Mouse (Mus musculus) erythroid progenitor cell, adult 5-6 weeks (primary cell): ENCODE data around the gene Erbb4. TPM values are rescaled to one million over a fixed set of nuclear protein-coding genes. Genes with fewer than 3 reads are reported as not detected.
"Not testable (repeated sequence)": the region's sequence is repeated elsewhere in the genome, so short reads cannot be mapped to it uniquely, and the experiment has no call there.

Experiments
- ATAC-seq: replicated peaks from 2 replicates; pipeline ENCODE4 v1.8.0; 2016; ENCODE audit warnings: moderate number of reproducible peaks, mild to moderate bottlenecking, moderate TSS enrichment, inconsistent platforms; ENCODE audit not compliant: poor library complexity, low FRiP score, severe bottlenecking
- total RNA-seq, 2 experiments: library from RNA; stranded (forward) in 1 of 2; stranded (reverse) in 1 of 2; fragments of 150-400 nt in 1 of 2; fragments of 186-747, 209-891 nt in 1 of 2; gene quantifications; 2 replicates each; pipeline versions ENCODE4 v1.2.3 to v1.2.4; 2015 to 2017; ENCODE audit warnings: low replicate concordance in 2 of 2

Erbb4 gene
- total RNA-seq, 2 experiments from 2014 or later, result not detected

DNA sequence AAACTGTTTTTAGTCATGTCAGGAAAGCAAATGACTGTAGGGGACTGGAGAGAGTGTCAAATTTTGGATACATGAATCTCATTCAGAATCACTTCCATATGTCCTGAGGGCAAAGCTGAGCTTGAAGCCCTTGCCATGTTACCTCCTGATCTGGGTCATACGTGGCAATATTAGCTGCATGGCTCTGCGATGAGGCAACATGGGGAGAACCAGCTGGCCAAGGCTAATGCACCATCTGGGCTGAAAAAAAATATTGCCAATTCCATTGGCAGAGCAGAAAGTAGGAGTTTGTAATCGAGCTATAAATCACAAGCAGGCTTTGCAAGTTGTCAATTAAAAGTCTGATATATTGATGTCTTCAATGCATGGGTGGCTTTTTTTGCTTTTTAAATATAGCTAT lies 221.0 kb downstream of the Erbb4 start:
- ATAC-seq, result no peak

DNA sequence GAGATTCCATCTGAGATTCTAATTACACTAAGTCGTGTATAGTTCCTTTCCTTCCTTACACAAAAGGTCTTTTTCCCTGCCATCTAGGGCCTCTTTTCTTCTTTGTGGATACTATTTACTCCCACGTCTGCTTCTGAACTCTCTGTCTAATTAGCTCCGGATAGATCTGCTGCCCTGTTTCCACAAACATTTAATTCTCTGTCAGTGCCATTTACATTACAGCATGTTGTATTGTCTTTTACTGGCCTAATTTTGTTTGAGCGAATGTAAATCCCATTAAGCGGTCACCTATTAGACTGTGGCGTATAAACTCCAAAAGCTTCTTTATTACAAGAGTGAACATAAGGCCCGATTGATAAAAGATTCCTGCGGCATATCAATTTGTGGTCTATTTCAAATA lies 232.9 kb downstream of the Erbb4 start:
- no peak for ATAC-seq

DNA sequence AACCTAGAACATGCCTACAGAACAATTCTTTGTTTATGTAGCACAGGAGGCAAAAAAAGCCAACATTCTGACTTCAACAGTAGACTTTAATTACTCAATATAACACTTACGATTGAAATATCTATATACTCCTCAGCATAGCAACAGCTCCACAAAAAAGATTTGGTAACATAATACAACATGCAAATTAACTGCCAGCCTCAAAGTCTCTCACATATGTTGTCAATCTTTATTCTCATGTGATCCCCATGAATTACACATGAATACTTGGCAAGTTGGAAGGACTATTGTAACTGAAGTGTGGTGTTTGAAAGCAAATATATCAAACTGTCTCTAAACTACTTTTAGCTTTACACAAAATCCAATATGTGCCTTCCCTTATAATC lies 234.2 kb downstream of the Erbb4 start:
- no peak for ATAC-seq

DNA sequence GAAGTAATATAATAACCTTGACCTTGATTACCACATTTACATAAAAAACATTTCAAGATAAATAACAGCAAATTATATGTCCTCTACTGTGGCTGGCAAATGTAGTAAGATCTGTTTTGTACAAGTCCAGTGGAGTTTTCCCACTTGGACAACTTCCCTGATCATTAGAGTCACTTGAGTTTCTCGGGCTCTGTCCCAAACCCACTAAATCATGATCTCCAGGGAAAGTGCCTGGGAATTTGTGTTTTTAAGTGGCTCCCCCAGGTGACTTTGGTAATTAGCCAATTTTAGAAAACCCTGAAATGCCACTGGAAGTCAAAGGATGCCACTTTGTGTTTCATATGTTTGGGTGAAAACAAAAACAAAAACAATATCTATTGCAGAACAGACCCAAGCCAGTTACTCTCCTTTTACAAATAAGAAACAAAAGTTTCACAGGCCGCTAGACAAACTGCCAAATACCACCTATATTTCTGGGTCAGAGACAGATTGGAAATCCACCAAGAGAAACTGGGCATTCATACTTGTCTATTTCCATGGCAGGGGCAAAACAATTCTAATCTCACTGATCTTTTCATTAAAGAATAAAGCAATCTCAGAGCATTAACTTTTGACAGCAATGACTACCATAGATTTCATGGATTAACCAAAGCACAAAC lies 234.8 kb downstream of the Erbb4 start:
- ATAC-seq, result no peak

DNA sequence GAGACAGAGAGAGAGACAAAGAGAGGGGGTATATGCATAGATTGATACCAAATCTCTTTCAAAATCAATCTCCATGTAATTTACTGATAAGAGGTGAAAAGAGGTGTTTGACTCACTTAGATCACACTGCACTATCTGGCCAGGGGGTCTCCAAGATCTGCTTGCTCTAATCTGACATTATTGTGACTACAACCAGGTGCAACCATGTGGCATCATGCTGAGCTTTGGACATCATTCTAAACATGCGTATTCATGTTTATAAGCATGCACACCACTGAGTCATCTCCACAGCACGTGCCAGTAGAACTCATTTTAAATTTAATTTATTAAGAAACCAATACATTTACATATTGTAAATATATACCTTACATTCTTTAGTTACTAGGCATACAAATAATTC lies 247.5 kb downstream of the Erbb4 start:
- no peak for ATAC-seq

DNA sequence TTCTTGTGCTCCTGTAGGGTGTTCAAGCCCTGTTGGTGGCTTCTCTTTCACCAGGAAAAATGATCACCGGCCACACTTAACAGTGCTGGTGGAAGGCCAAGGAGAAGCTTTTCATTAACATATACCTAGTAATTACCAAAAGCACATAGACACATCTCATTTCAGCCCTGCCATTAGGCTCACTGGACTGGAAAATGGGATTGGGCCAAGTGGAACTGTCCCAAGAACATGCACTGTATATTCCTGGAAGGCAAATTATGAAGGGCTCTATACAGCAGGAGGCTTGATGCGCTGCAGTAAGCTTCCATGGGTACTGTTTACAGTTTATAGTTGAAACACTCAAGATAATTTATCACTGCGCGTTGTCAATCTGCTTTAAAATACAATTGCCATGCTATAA lies 248.4 kb downstream of the Erbb4 start:
- no peak for ATAC-seq

DNA sequence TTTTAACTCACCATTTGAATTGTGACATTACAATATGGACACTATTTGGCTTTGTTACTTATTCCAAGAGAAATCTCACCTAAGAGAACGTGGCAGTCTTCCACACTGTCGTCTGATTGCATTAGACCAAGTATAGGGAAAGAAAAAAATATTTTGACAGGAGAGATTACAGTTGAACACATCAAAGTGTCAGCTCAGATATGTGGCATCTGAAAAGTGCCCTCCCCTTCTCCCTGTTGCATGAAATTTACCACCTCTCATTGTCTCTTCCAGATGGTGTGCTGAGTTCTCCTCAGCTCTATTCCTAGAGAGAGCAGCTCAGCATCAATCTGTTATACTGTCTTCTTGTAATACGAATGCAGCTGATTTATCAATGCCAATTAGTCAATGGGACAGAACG lies 268.5 kb downstream of the Erbb4 start:
- no peak for ATAC-seq

DNA sequence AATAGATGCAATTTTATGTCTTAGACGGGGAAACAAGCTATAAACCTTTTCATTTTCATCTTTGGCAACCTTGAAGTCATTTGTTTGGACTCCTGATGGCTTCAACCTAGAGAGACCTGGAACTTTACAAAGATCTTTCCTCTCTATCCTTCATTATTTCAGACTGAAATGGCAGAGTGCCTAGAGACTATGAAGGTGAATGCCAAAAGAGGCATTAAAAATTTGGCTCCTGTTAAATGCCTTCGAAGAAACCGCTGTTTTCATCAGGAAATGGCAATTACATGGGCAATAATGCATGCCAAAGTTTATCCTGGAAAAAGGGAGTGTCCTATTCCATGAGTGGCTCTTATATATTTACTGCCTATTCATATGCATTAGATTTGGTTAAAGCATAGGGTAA lies 273.2 kb downstream of the Erbb4 start:
- no peak for ATAC-seq

DNA sequence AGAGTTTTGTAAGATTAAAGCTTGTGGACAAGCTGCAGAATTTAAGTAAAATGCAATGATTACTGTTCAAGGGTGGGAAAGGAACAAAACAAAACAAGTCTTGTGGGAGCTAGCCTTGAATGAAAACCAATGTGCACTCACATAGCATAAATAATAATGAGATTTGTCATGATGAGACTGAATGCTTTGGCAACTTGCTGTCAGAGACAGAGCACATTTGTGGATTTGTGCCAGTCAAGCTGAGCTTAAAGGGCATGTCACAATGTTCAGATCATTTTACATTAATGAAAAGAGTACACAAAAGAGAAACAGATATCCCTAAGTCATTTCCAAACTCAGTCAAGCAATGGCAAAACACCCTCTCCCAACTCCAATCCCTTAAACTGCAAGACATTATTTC lies 275.8 kb downstream of the Erbb4 start:
- ATAC-seq, result no peak

DNA sequence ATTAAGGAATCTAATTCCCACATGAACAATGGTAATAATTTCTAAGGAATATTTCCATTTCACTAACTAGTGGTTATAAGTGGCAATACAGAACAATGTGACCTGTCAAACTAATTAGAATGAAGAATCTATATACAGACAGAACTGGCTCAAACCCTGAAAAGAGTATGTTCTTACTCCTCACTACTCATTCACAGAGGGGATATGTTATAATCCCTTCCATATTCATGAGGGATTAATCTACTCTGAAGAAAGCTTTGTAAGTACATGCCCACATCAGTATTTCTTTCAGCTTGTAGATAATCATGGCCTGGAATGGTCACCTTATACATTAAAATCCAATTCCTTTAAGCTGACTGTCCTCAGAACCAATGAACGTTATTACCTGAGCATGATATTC lies 276.3 kb downstream of the Erbb4 start:
- no peak for ATAC-seq

DNA sequence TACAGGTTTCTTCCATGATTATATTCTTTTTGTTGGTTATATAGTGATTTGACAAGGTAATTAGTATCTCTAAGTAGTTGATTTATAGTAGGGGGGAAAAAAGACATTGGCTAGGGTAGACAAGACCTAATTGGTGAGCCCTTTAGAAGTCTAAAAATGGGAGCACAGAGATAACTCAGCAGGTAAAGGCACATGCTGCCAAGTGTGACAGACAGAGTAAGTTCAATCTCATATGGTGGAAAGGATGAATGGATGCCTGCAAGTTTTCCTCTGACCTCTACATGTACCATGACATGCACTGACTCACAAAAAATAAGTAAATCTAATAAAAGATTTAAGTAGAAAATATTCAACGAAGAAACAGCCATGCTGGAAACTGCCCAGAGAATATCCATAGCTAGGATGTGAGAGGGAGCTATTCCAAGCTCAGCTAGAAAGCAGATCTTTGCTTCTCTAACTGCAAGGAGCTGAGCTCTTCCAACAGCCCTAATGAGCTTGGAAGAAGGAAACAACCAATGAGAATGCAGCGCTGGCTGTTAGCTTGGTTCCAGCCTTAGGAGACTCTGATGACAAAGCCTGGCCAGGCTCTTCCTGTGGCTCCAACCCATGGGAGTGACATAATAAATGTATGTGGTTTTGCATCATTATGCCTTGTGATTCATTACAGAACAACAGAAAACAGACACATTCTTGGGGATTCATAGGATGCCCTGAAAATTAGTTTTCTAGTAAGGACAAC lies 277.2 kb downstream of the Erbb4 start:
- ATAC-seq, result no peak

DNA sequence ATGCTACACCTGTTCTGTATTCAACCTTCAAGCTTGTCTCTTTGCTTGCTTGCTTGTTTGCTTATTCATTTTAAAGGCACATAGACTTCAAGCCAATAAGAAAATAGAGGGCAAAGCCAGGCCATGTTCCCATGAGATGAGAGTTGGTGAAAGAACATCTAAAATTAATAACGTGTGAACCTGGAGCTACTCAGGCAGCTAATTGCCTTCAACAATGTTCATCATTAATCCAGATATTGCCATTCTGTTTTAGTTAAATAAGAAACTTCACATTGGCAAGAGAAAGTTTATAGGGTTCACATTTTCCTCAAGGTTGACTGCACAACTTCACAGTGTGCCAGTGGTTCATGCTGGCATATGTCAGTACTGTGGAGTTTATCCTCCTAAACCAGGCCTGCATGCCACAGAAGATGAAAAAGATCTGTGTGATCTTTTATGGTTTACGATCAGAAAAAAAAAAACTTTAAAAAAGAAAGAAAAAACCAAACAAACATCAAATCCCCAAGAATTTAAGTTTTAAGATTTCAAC lies 284.7 kb downstream of the Erbb4 start:
- ATAC-seq, result no peak

DNA sequence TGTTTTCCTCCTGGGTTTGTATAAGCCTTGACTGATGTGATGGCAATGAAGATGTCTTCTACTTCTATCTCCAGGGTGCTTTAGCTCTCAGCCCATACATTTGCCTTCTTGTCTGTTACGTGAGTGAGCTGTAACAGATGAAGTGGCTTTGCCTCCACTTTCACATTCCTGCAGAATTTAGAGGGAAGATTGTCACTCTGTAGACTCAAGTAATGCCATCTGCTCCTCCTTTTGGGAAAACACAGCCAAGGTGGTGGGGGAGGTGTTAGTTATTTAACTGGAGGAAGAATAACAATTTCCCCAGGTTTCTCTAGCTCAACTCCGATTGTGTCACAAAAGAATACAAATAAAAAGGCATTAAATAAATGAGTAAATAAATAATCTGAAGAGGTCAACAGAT lies 301.1 kb downstream of the Erbb4 start:
- ATAC-seq, result no peak

DNA sequence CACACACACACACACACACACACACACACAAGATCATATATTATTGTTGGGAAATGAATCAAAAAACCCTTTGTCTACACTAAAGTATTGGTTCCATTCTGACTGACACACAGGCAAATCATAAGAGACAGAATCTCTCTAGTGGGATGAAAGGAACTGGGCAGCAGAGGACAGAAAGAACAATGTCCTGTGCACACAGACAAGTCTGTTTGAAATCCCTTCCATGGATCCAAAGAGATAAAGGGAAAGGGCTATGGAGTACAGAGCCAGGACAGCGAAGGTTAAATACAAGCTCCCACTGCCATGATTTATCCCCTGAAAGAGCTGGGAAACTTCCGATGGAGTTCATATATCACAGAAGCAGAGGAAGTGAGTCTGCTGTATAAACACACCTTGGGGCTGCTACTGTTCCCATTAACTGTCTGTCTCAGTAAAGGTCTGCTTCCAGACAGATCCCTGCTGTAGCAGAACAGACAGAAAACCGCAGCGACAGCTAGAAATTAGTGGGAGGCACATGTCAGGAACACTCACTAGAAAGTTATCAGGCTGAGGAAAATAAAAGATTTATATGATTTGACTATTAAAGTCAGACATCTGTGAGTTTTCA lies 320.3 kb downstream of the Erbb4 start:
- ATAC-seq, result no peak

DNA sequence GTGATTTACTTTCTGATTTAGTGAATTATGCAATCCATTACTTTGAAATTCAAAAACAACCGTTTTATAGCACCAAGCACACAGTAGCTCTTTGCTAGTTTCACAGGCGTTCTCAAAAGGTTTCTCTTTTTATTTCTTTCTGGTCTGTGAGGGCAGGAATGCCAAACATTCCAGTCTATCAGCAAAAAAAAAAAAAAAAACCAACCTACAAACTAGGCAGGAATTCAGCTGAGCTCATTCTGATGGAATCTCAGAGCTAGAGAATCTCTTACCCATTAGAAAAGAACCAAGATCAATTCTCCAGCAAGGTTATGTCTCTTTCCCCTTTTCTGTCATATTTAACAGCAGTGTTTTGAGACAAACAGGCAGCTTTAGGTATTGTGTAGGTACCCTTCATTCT lies 327.2 kb downstream of the Erbb4 start:
- no peak for ATAC-seq

DNA sequence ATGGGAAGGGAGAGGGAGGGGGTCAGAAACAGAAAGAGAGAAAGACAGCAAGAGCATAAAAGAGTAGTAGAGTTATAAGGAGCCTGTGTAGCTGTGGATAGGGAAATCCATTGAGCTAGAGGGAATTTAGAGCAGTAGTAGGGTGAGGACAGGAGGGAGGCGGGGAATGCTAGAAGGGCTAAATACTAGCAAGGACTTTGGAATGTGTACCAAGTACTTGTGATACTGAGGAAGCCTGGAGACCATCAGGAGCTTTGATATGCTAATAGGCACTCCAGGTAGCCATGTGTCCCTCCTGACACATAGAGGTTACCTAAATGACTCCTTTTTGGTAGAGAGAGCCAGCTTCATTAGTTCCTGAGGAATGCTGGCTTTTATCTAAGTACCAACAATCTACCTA lies 327.8 kb downstream of the Erbb4 start:
- ATAC-seq, result no peak

DNA sequence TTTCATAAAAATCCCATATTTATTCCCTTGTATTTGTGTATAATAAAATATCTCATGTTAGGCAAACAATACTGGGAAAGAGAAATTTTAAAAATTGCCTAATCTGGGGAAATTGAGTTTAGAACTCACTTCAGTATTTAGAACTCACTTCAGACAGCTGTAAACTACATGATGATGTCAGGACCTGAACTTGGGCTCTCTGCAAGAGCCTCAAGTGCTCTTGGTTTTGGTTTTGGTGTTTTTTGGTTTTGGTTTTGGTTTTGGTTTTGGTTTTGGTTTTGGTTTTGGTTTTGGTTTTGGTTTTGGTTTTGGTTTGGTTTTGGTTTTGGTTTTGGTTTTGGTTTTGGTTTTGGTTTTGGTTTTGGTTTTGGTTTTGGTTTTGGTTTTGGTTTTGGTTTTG lies 341.8 kb downstream of the Erbb4 start:
- not testable (repeated sequence) for ATAC-seq

DNA sequence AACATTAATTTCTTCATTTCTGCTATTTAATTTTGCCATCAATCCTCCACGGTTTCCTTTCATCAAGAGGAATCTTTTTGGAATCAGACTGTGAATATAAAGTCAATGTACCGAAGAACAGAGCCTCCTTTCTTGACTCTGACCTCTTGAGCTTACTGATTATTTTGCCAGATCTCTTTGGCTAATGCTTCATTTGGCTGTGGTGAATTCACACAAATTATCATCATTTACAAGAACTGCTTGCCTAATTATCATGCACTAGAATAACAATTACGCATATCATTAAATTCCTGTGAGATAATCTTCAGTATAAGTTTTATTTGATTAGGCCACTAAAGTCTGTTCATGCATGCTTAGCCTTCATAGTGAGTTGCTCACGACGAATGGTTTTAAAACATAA lies 345.4 kb downstream of the Erbb4 start:
- no peak for ATAC-seq

DNA sequence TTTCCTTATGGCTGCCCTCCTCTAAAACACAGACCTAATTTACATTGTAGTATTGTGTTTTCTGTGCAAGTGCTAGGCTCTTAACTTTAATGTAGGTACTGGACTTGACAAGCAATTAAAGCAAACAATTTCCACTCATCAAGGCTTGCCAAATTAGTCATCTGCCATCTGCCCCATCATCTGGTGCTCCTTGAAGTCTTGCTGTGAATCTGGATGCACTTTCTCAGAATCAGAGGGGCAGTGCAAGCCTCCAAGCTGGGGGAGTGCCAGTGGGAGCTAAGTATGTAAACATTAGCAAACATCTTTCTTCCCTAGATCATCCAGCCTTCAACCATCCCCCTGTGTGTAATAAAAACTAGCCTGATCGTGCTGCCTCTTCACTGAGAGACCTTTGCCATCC lies 358.9 kb downstream of the Erbb4 start:
- ATAC-seq, result no peak

DNA sequence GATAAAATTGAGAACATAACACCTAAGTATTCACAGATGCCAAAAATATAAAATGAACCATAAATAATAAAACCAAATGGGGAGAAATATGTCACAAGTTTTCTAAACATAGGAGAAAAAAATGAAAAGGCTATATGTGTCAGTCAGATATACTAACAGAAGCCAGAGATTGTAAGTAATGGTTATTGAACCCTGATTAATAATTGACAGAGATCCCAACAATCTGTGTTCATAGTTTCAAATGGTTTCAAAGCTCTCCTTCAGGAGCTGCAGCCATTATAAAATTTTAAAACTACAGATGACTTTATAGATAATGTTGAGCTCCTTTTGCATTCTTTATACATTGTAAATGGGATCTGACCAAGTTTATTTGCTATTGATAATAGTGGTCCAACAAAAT lies 426.4 kb downstream of the Erbb4 start:
- ATAC-seq, result no peak

DNA sequence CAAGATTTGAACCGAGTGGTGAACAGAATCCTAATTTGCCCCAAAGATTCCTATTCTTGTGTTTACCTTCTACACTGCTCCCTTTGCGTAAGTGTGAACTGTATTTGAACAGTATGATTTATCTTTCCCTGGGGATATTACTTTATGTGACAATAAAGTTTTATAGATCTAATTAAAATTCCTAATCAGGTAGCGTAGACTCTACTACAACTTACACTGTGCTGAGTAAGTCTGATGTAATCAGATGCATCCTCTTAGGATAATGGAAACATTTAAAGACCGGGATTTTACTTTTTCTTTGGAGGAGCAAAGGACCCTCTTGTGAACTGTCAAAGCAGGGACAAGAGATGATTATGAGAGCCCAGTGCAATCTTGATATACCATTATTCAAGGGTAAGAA lies 433.2 kb downstream of the Erbb4 start:
- ATAC-seq, result no peak
